Mouse (Mus musculus): ENCODE measurements around the gene Gm4791.

Gene Gm4791

DNA sequence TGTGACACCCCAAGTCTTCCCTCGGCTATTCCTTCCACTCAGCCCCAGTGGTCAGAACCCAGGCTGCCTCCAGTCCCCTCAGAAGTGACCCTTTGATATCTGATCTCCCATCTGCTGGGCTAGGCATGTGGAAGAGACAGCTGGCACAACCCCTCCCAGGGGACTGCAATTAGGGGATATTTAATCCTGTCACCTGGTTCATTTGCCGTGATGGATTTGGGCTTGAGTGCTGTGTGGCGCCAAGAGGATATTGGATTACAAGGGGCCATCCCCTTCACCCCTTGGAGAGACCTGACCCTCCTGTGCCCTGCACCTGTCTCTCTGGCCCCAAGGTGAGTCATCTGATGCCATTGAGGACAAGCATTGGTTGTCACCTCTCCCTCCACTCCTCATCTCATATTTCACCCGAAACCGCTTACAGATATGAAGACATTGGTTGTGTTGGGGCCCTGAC, at the start of gene Gm4791:
TSS of gene Gm4791 (plus strand) at position 404 of the 454 bp plus-strand sequence.
- DNase-seq (ENCODE audit: low spot score): no peak

DNA sequence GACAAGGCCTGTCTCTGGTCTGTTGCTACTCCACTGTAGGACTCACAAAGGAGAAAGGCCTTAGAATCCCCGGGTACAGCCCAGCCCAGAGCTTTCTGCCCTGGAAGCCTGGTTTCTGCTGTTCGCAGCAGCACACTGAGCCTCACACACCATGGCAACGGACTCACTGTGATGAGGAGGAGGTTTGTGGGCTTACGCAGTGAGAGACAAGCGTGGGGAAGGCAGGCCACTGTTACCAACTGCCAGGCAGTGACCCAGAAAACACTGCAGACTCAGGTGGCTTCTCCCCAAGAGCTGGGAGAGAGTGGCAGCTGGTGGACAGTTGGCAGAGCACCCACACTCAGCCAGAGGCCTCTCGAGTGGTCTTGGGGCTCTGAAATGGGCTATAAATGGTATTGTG, 42.3 kb upstream of the Gm4791 start:
- no peak for DNase-seq (ENCODE audit: low spot score)

DNA sequence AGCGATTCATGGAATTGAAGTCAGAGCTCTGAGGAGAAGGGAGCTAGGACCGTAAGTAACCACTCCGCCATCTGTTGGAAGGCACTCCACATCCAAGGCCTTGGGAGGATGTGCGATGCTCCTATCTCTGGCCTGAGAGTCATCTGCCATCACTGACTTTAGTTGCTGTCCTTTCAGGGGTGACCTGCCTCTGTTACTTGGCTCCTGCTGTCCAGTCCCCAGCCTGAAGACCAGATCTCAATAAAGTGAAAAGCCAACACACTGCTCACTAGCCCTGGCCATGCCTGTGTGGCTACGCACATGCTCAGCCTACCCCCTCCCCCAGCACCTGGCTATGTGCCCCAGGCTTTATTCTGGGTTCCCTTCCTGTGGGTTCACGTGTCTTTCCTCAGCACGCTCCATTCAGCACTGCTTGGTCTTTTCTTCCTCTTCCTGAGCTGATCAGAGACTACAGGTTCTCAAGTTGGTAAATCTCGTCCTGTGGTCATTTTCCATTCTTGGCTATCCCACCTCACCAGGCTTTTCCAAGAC, 41.1 kb upstream of the Gm4791 start:
- DNase-seq (ENCODE audit: low spot score): no peak

DNA sequence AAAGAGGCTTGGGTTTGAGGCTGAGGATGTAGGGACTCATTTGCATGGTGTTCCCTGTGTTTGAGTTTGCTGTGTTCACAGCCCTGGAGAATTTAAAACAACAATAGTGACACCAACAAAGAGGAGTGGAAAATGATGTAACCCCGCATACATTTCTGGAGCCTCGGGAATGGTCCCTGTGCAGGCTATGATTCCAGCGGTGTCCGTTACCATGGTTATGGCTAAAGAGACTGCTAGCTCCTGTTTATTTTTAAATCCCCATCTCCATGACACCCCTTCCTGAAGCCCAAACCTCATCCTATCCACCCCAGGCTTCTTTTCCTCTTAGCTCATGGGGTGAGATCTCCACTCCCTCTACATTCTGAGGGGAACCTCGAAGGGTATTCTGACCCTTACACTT, 32.5 kb upstream of the Gm4791 start:
- no peak for DNase-seq (ENCODE audit: low spot score)

DNA sequence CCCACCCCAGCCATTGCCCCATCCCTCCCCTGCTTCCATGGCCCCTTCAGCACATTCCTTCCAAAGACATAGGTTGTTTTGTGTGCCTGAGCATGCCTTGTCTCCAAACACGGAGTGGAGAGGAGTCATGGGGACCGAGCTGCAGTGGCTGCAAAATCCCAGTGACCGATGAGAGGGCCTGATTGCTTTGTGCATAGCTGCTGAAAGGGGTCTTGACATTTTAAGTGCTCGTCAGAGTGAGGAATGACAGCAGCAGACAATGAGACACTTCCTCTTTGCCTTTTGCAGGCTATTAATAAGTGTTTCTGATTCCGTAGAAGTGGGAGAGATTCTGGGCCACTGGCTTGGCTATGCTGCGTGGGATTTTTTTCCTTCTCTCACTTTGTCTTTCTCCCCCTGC, 29.6 kb upstream of the Gm4791 start:
- no peak for DNase-seq (ENCODE audit: low spot score)

DNA sequence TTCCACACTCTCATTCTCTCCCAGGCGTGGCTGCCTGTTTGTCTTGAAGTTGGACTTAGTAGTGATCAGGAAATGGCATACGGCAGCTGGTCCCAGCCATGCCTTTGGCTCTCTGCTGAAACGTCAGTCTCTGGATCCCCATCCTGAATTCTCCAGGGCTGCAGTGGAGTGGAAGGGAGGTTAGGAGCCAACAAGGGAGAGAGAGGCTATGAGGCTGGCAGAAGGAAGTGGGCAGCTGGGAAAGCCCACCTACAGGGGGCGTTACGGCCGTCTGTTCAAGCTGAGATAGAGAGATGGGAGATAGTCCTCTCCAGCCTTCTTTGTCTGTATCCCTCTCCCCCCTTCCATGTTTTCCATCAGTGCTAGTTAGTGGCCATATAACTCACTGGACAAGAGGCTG, 29.1 kb upstream of the Gm4791 start:
- no peak for DNase-seq (ENCODE audit: low spot score)

DNA sequence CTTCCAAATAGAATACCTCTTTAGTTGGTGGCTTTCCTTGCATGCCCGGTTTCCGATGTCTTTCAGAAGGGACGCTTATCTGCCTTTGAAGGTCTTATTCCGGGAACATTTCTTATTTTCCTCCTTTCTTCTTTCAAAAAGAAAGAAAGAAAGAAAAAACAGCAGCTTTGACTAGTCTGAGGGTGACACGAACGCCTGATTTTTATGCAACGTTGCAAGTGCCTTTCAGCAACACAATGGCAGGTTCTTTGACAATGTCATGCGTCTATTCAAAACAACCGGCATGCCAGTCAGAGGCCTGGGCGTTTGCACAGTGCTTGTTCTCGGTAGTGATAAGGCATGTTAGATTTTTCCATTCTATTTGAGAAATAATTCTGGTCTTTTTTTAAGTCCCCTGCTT, 19.7 kb upstream of the Gm4791 start:
- DNase-seq (ENCODE audit: low spot score): no peak

DNA sequence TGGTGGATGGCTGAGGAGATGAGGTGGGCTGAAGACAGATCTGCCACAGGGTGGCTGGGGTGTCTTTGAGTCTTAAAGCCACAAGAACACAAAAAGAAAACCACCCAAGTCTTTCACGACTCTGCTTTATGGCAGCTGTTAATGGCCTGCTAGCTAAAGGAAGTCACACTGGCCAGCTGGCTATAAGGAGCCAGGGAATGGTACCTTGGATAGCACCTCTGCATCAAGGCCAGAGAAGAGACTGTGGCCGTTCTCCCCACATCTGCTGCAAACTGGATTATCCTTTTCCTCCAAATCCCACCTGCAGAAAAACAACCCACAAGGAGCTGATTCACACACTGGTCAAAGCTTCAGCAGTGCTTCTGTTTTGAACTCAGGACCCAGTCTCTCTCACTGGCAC, 18.4 kb upstream of the Gm4791 start:
- no peak for DNase-seq (ENCODE audit: low spot score)

DNA sequence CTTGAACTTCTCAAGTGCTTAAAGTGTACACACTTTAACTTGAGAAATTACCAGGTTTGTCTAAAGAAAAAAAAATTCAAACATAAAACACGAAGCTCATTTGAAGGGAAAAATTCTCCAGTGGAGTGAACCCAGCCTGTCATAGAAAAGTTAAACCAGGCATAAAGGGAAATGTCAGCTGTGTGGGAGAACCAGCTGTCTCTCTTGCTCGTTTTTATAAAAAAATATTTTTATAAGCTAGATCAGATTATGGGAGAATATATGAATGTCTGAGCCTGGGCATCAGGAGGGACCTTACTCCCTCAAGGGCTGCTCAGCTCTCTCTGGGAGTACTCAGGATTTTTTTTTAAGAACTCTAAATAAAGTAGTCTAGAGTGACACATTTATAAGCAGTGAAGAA, 15.1 kb upstream of the Gm4791 start:
- DNase-seq (ENCODE audit: low spot score): no peak

DNA sequence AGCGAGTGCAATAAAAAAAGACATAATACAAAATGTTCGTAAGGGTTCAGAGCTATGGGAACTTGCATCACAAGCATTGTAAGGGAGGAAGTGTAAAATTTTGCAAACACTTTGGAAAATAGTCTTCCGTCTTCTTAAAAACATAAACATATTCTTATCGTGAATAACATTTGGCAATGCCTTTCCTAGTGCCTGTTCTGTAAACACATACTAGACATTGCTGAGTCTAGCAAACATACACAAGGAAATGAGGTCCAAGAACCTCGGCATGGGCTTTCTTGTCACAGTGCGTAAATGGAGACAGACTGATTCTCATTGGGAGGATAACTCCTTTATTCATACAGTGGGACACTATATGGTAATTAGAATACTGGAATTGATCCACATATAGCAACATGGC, 43.0 kb downstream of the Gm4791 start:
- no peak for DNase-seq (ENCODE audit: low spot score)

Data from ovary, postnatal 10 days (tissue).